Mouse (Mus musculus): ENCODE results near the gene 4930519P11Rik.

Gene 4930519P11Rik

GRCm38 (mm10) chr2:154613118-154614115 is at the start of gene 4930519P11Rik, which contains the start of gene Zfp341:
TSS of gene 4930519P11Rik (minus strand) at chr2:154613437.
TSS of gene Zfp341 (plus strand) at chr2:154613297.
- peak; percentile 93 for DNase-seq

- no peak for DNase-seq
Measured at GRCm38 (mm10) chr2:154659531-154660074, 46.4 kb upstream of the 4930519P11Rik start.

GRCm38 (mm10) chr2:154659070-154659469 is 45.8 kb upstream of the 4930519P11Rik start:
- no peak for DNase-seq

GRCm38 (mm10) chr2:154657486-154658237 is 44.4 kb upstream of the 4930519P11Rik start:
- DNase-seq, result peak; percentile 64

- DNase-seq, result peak; percentile 99
Measured at GRCm38 (mm10) chr2:154656710-154657485, 43.7 kb upstream of the 4930519P11Rik start.

- no peak for DNase-seq
Measured at GRCm38 (mm10) chr2:154655878-154656414, 42.7 kb upstream of the 4930519P11Rik start.

GRCm38 (mm10) chr2:154654976-154655375 is 41.7 kb upstream of the 4930519P11Rik start:
- no peak for DNase-seq

GRCm38 (mm10) chr2:154651363-154651762 is 38.1 kb upstream of the 4930519P11Rik start, which contains the start of gene Chmp4b:
TSS of gene Chmp4b (plus strand) at chr2:154651705.
- DNase-seq, result peak; percentile 54

GRCm38 (mm10) chr2:154650404-154650803 is 37.2 kb upstream of the 4930519P11Rik start:
- no peak for DNase-seq

GRCm38 (mm10) chr2:154648086-154648485 is 34.8 kb upstream of the 4930519P11Rik start:
- DNase-seq, result peak; percentile 25

GRCm38 (mm10) chr2:154646634-154647033 is 33.4 kb upstream of the 4930519P11Rik start:
- peak; percentile 54 for DNase-seq

GRCm38 (mm10) chr2:154642712-154643385 is 29.6 kb upstream of the 4930519P11Rik start:
- no peak for DNase-seq

- DNase-seq, result peak; percentile 41
Measured at GRCm38 (mm10) chr2:154642005-154642459, 28.8 kb upstream of the 4930519P11Rik start.

- peak; percentile 46 for DNase-seq
Measured at GRCm38 (mm10) chr2:154641176-154641575, 27.9 kb upstream of the 4930519P11Rik start.

- no peak for DNase-seq
Measured at GRCm38 (mm10) chr2:154639115-154639514, 25.9 kb upstream of the 4930519P11Rik start.

GRCm38 (mm10) chr2:154638521-154638920 is 25.3 kb upstream of the 4930519P11Rik start:
- DNase-seq, result no peak

GRCm38 (mm10) chr2:154635826-154636225 is 22.6 kb upstream of the 4930519P11Rik start:
- no peak for DNase-seq

GRCm38 (mm10) chr2:154633876-154634644 is 20.8 kb upstream of the 4930519P11Rik start:
- no peak for DNase-seq

- no peak for DNase-seq
Measured at GRCm38 (mm10) chr2:154633039-154633742, 20.0 kb upstream of the 4930519P11Rik start.

Measured in lung, postnatal 10 days (tissue).